Mouse (Mus musculus): Measurements from ENCODE around the gene Fhdc1. TPM values are rescaled to one million over a fixed set of nuclear protein-coding genes. Genes with fewer than 3 reads are reported as not detected.

The Fhdc1 gene
- total RNA-seq, 1 experiment: 1.2 TPM

DNA sequence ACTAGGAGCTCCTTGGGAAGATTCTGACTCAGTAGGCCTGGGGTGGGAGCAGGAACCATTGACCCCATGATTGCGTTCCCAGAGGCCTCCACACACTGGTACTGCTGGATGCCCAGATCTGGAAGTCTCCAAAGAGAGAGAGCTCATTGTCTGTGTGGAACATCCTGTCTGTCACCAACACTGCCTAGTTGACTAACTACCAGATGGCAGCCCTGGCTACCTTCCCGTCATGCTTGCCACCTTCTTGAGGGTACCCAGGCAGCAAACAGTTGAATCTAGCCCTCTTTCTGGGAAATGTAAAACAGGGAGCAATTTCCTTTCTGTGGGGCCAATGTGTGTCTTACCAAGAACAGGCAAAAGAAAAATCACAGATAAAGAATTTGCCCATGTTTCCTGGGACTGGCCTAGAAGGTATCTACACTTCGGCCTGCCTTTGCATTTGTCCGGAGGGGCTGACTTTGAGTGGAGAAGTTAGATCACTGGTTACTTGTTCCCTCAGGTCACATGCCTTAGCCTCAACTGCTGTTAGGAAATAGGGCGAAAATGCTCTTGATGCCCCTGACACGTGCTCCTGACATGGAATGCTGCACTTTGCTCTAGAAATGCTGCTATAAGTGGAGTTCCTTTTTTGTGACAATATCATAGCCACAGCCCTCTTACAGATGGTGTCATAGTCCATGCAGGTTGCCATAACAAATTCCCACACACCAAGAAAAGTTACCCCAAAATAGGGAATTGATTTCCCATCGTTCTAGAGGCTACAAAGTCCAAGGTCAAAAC lies 40.6 kb downstream of the Fhdc1 start:
- no peaks in the 10 kb centered on the region for H3K36me3 ChIP-seq (ENCODE audit: control insufficient read depth, insufficient read depth, low read length, poor library complexity, severe bottlenecking)
- H3K4me1 ChIP-seq (ENCODE audit: control insufficient read depth in 2 of 2, insufficient read depth in 2 of 2, low read length in 2 of 2, poor library complexity in 1 of 2): peaks cover 0 to 2% of the 10 kb centered on the region in 2 experiments; a peak in 1 of 4 replicates
- DNase-seq (ENCODE audit: low read depth, low spot score): no peak
- no peak overlapping the region for H3K27ac ChIP-seq (ENCODE audit: insufficient read depth, low read depth, low read length, poor library complexity, severe bottlenecking)
- H3K4me3 ChIP-seq (ENCODE audit: insufficient read depth in 1 of 2, low read depth in 1 of 2, low read length in 2 of 2, poor library complexity in 1 of 2, severe bottlenecking in 1 of 2): no peak overlapping the region
- in situ Hi-C loops (cut with MboI; ENCODE audit: low sequenced_read_pairs in 2 of 2, unreplicated experiment in 2 of 2): no loop called here
- no peak overlapping the region for H3K9ac ChIP-seq (ENCODE audit: insufficient read depth, low read depth, low read length, poor library complexity, severe bottlenecking)
- TF ChIP-seq MAFK (IDR thresholded peaks at IDR 0.05; ENCODE audit: insufficient read depth, low read depth, low read length) (no peak), HCFC1 (IDR thresholded peaks at IDR 0.05; ENCODE audit: borderline replicate concordance, insufficient read depth, low read length) (no peak), ZNF384 (IDR thresholded peaks at IDR 0.05; ENCODE audit: low read depth, low read length) (no peak), CHD2 (IDR thresholded peaks at IDR 0.05; ENCODE audit: low read depth, low read length) (no peak), ZC3H11A (IDR thresholded peaks at IDR 0.05; ENCODE audit: borderline replicate concordance, low read depth, low read length) (no peak)
- H3K9me3 ChIP-seq (ENCODE audit: control insufficient read depth, insufficient read depth, low read depth, low read length): no peaks in the 10 kb centered on the region

DNA sequence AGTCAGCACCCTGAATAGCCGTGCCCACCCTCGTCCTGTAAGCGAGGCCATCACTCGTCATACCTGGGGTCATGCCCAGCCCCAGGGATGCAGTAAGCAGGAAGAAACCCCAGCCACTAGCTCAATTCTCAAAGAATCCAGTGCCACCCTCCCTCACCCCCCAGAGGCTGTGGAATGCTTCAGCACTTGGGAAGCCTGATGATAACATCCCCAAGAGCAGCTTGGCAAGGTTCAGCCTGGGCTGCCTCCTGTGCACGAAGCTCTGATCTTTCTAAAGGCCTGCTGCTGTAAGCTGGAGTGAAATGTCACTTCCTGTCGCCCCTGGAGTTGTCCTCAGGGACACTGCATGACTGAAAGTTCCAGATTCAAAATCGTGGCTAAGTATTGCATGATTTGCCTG lies 41.4 kb downstream of the Fhdc1 start:
- H3K9ac ChIP-seq (ENCODE audit: insufficient read depth, low read depth, low read length, poor library complexity, severe bottlenecking): no peak overlapping the region
- peaks cover 0 to 2% of the 10 kb centered on the region in 2 experiments; a peak in 1 of 4 replicates for H3K4me1 ChIP-seq (ENCODE audit: control insufficient read depth in 2 of 2, insufficient read depth in 2 of 2, low read length in 2 of 2, poor library complexity in 1 of 2)
- in situ Hi-C loops (cut with MboI; ENCODE audit: low sequenced_read_pairs in 2 of 2, unreplicated experiment in 2 of 2): no loop called here
- H3K9me3 ChIP-seq (ENCODE audit: control insufficient read depth, insufficient read depth, low read depth, low read length): no peaks in the 10 kb centered on the region
- DNase-seq (ENCODE audit: low read depth, low spot score): no peak
- H3K36me3 ChIP-seq (ENCODE audit: control insufficient read depth, insufficient read depth, low read length, poor library complexity, severe bottlenecking): no peaks in the 10 kb centered on the region
- H3K4me3 ChIP-seq (ENCODE audit: insufficient read depth in 1 of 2, low read depth in 1 of 2, low read length in 2 of 2, poor library complexity in 1 of 2, severe bottlenecking in 1 of 2): no peak overlapping the region
- H3K27ac ChIP-seq (ENCODE audit: insufficient read depth, low read depth, low read length, poor library complexity, severe bottlenecking): no peak overlapping the region; the same call in 1 of the 2 replicates
- TF ChIP-seq CHD2 (IDR thresholded peaks at IDR 0.05; ENCODE audit: low read depth, low read length): no peak

GRCm38 (mm10) chr3:84438118-84438517 lies 42.1 kb downstream of the Fhdc1 start:
- Histone ChIP-seq H3K4me1 (ENCODE audit: control insufficient read depth in 2 of 2, insufficient read depth in 2 of 2, low read length in 2 of 2, poor library complexity in 1 of 2) (peaks cover 0 to 2% of the 10 kb centered on the region in 2 experiments; a peak in 1 of 4 replicates), H3K4me3 (ENCODE audit: insufficient read depth in 1 of 2, low read depth in 1 of 2, low read length in 2 of 2, poor library complexity in 1 of 2, severe bottlenecking in 1 of 2) (no peak overlapping the region), H3K27ac (ENCODE audit: insufficient read depth, low read depth, low read length, poor library complexity, severe bottlenecking) (no peak overlapping the region), H3K9ac (ENCODE audit: insufficient read depth, low read depth, low read length, poor library complexity, severe bottlenecking) (no peak overlapping the region), H3K9me3 (ENCODE audit: control insufficient read depth, insufficient read depth, low read depth, low read length) (no peaks in the 10 kb centered on the region), H3K36me3 (ENCODE audit: control insufficient read depth, insufficient read depth, low read length, poor library complexity, severe bottlenecking) (no peaks in the 10 kb centered on the region)
- no peak for DNase-seq (ENCODE audit: low read depth, low spot score)
- TF ChIP-seq CHD2 (IDR thresholded peaks at IDR 0.05; ENCODE audit: low read depth, low read length) (no peak), MAFK (IDR thresholded peaks at IDR 0.05; ENCODE audit: insufficient read depth, low read depth, low read length) (no peak), ZC3H11A (IDR thresholded peaks at IDR 0.05; ENCODE audit: borderline replicate concordance, low read depth, low read length) (no peak), HCFC1 (IDR thresholded peaks at IDR 0.05; ENCODE audit: borderline replicate concordance, insufficient read depth, low read length) (no peak)
- in situ Hi-C loops (cut with MboI; ENCODE audit: low sequenced_read_pairs in 2 of 2, unreplicated experiment in 2 of 2): no loop called here

DNA sequence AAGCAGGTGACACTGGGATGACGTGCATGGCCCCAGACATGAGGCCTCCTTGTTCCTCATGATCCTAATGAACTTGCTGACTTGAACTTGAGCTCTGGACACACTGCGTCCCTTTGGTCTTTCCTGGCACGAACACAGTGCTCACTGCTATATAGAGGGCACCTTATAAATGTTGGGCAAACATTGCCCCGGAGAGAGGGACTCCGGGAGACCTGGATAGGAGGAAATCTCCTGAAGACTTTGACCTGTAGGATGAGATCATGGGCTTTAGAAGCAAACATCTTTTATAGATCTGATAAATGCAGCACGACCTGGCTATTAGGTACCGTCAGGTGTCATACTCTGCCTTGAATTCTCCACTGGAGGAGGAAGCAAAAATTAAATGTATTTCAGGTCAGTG lies 43.3 kb downstream of the Fhdc1 start:
- no peak overlapping the region for H3K4me3 ChIP-seq (ENCODE audit: insufficient read depth in 1 of 2, low read depth in 1 of 2, low read length in 2 of 2, poor library complexity in 1 of 2, severe bottlenecking in 1 of 2)
- no peak overlapping the region for H3K9ac ChIP-seq (ENCODE audit: insufficient read depth, low read depth, low read length, poor library complexity, severe bottlenecking)
- DNase-seq (ENCODE audit: low read depth, low spot score): no peak
- peaks cover 0 to 2% of the 10 kb centered on the region in 2 experiments; a peak in 1 of 4 replicates for H3K4me1 ChIP-seq (ENCODE audit: control insufficient read depth in 2 of 2, insufficient read depth in 2 of 2, low read length in 2 of 2, poor library complexity in 1 of 2)
- H3K27ac ChIP-seq (ENCODE audit: insufficient read depth, low read depth, low read length, poor library complexity, severe bottlenecking): no peak overlapping the region
- in situ Hi-C loops (cut with MboI; ENCODE audit: low sequenced_read_pairs in 2 of 2, unreplicated experiment in 2 of 2): no loop called here
- TF ChIP-seq ZC3H11A (IDR thresholded peaks at IDR 0.05; ENCODE audit: borderline replicate concordance, low read depth, low read length) (no peak), CHD2 (IDR thresholded peaks at IDR 0.05; ENCODE audit: low read depth, low read length) (no peak), ZNF384 (IDR thresholded peaks at IDR 0.05; ENCODE audit: low read depth, low read length) (no peak), HCFC1 (IDR thresholded peaks at IDR 0.05; ENCODE audit: borderline replicate concordance, insufficient read depth, low read length) (no peak), MAFK (IDR thresholded peaks at IDR 0.05; ENCODE audit: insufficient read depth, low read depth, low read length) (no peak)
- H3K9me3 ChIP-seq (ENCODE audit: control insufficient read depth, insufficient read depth, low read depth, low read length): no peaks in the 10 kb centered on the region
- no peaks in the 10 kb centered on the region for H3K36me3 ChIP-seq (ENCODE audit: control insufficient read depth, insufficient read depth, low read length, poor library complexity, severe bottlenecking)
